Mouse (Mus musculus) forebrain, postnatal 0 days (tissue): Measurements from ENCODE around the gene Ptprj. TPM values are rescaled to one million over a fixed set of nuclear protein-coding genes. Genes with fewer than 3 reads are reported as not detected.
"Not testable (repeated sequence)": the region's sequence is repeated elsewhere in the genome, so short reads cannot be mapped to it uniquely, and the experiment has no call there.

Source experiments
- ATAC-seq: fragments of 200-750 bp; cut with Nextera tagmentation; 2 replicates; pipeline ENCODE4 v1.8.0; 2017; ENCODE audit warnings: mild to moderate bottlenecking, moderate library complexity
- DNase-seq: peaks from one replicate; pipeline ENCODE4 v3.0.0-alpha.2; 2015
- H3K27ac ChIP-seq: fragments of 300-500 bp; sonication (generic); 2 replicates; pipeline ENCODE4 v1.5.1; 2014; ENCODE audit warnings: low read depth, mild to moderate bottlenecking, antibody characterized with exemption, low read length, moderate library complexity, mixed read lengths
- H3K27me3 ChIP-seq: fragments of 300-500 bp; sonication (generic); 2 replicates; pipeline ENCODE4 v1.6.1; 2014; ENCODE audit warnings: mild to moderate bottlenecking, low read length, mixed read lengths; ENCODE audit not compliant: insufficient read depth
- H3K36me3 ChIP-seq: fragments of 300-500 bp; sonication (generic); 2 replicates; pipeline ENCODE4 v1.6.1; 2014; ENCODE audit warnings: mild to moderate bottlenecking, moderate library complexity; ENCODE audit not compliant: insufficient read depth
- H3K4me1 ChIP-seq: fragments of 300-500 bp; sonication (generic); 2 replicates; pipeline ENCODE4 v1.6.1; 2014; ENCODE audit warnings: antibody characterized with exemption; ENCODE audit not compliant: insufficient read depth
- H3K4me2 ChIP-seq: fragments of 300-500 bp; sonication (generic); 2 replicates; pipeline ENCODE4 v1.6.1; 2014; ENCODE audit warnings: low read depth, mild to moderate bottlenecking, moderate library complexity
- H3K4me3 ChIP-seq: fragments of 300-500 bp; sonication (generic); 2 replicates; pipeline ENCODE4 v1.5.1; 2014; ENCODE audit warnings: low read depth, low read length, mixed read lengths
- H3K9ac ChIP-seq: fragments of 300-500 bp; sonication (generic); 2 replicates; pipeline ENCODE4 v1.6.1; 2014; ENCODE audit warnings: mild to moderate bottlenecking
- H3K9me3 ChIP-seq: fragments of 300-500 bp; sonication (generic); 2 replicates; pipeline ENCODE4 v1.6.1; 2016; ENCODE audit warnings: low read length
- CTCF ChIP-seq: sonication (generic); IDR thresholded peaks from 2 replicates; pipeline ENCODE4 v1.5.1; 2016; ENCODE audit warnings: antibody characterized with exemption, control low read depth, low read depth
- WGBS: fragments of 180-500 bp; shearing (Covaris S2); extraction: QIAGEN DNeasy Blood & Tissue Kit; methylation state at CpG from one replicate; pipeline ENCODE4 v1.1.7; 2014; 5-methylcytosine and 5-hydroxymethylcytosine counted together
- polyA plus RNA-seq: library from polyadenylated mRNA; unstranded; fragments of >200 nt; fragmentation: Nextera tagmentation; extraction: Ambion mirVana; gene quantifications from 2 replicates; pipeline ENCODE4 v1.2.1, GENCODE M21; 2015
- total RNA-seq: library from RNA; depleted of rRNA; stranded (reverse); fragments of >200 nt; gene quantifications from 2 replicates; pipeline ENCODE4 v1.2.3, GENCODE M21; 2014

Gene Ptprj
- total and polyA plus RNA-seq, 2 experiments from 2014 or later = 3.9 to 34.0 TPM

GRCm38 (mm10) chr2:90463735-90464134 lies 116.7 kb downstream of the Ptprj start:
- H3K36me3 ChIP-seq = peaks cover 43% of the 10 kb centered on the region
- no peak for TF ChIP-seq CTCF
- H3K4me1 ChIP-seq = no peaks in the 10 kb centered on the region
- 95% methylated on average over 5 of the region's 5 CpGs for WGBS
- H3K9ac ChIP-seq = no peak overlapping the region
- H3K4me2 ChIP-seq = no peak overlapping the region
- no peak overlapping the region for H3K27ac ChIP-seq
- H3K27me3 ChIP-seq = no peaks in the 10 kb centered on the region
- H3K9me3 ChIP-seq = no peaks in the 10 kb centered on the region
- H3K4me3 ChIP-seq = no peak overlapping the region
- ATAC-seq (no peak), DNase-seq (no peak)

- TF ChIP-seq CTCF = no peak
Measured at GRCm38 (mm10) chr2:90462252-90462651, 118.2 kb downstream of the Ptprj start.

GRCm38 (mm10) chr2:90457946-90458345 lies 122.5 kb downstream of the Ptprj start:
- no peak for ATAC-seq
- Histone ChIP-seq H3K4me2 (no peak overlapping the region), H3K4me3 (no peak overlapping the region), H3K36me3 (peaks cover 58% of the 10 kb centered on the region), H3K9me3 (no peaks in the 10 kb centered on the region), H3K4me1 (no peaks in the 10 kb centered on the region), H3K27me3 (no peaks in the 10 kb centered on the region), H3K9ac (no peak overlapping the region), H3K27ac (no peak overlapping the region)
- no peak for DNase-seq
- 91% methylated on average over 12 of the region's 12 CpGs for WGBS
- no peak for TF ChIP-seq CTCF

More at GRCm38 (mm10) chr2:90462252-90462651, 118.2 kb downstream of the Ptprj start:
- H3K9ac ChIP-seq = no peak overlapping the region
- no peaks in the 10 kb centered on the region for H3K27me3 ChIP-seq
- H3K4me3 ChIP-seq = no peak overlapping the region
- DNase-seq (no peak), ATAC-seq (peak; percentile 77)
- H3K4me2 ChIP-seq = no peak overlapping the region
- no peaks in the 10 kb centered on the region for H3K9me3 ChIP-seq
- no peaks in the 10 kb centered on the region for H3K4me1 ChIP-seq
- H3K27ac ChIP-seq = no peak overlapping the region
- peaks cover 48% of the 10 kb centered on the region for H3K36me3 ChIP-seq

- Histone ChIP-seq H3K27me3 (no peaks in the 10 kb centered on the region), H3K4me1 (no peaks in the 10 kb centered on the region), H3K27ac (no peak overlapping the region), H3K36me3 (peaks cover 55% of the 10 kb centered on the region), H3K4me3 (no peak overlapping the region), H3K9ac (no peak overlapping the region), H3K4me2 (no peak overlapping the region), H3K9me3 (no peaks in the 10 kb centered on the region)
- ATAC-seq (no peak), DNase-seq (no peak)
- TF ChIP-seq CTCF = no peak
- 82% methylated on average over 3 of the region's 3 CpGs for WGBS
Measured at GRCm38 (mm10) chr2:90452380-90452779, 128.1 kb downstream of the Ptprj start.

GRCm38 (mm10) chr2:90448967-90449740 lies 131.3 kb downstream of the Ptprj start:
- DNase-seq (no peak), ATAC-seq (no peak)
- Histone ChIP-seq H3K4me2 (no peak overlapping the region), H3K27me3 (no peaks in the 10 kb centered on the region), H3K4me3 (no peak overlapping the region), H3K27ac (no peak overlapping the region), H3K4me1 (no peaks in the 10 kb centered on the region), H3K9ac (no peak overlapping the region), H3K36me3 (peaks cover 35% of the 10 kb centered on the region), H3K9me3 (no peaks in the 10 kb centered on the region)
- WGBS = 89% methylated on average over 15 of the region's 15 CpGs
- TF ChIP-seq CTCF = no peak

GRCm38 (mm10) chr2:90443811-90444210 lies 136.6 kb downstream of the Ptprj start:
- no peak for ATAC-seq
- no peak overlapping the region for H3K4me3 ChIP-seq
- 84% methylated on average over 5 of the region's 5 CpGs for WGBS
- H3K9me3 ChIP-seq = no peaks in the 10 kb centered on the region
- no peak for DNase-seq
- TF ChIP-seq CTCF = no peak
- H3K9ac ChIP-seq = no peak overlapping the region
- H3K27me3 ChIP-seq = no peaks in the 10 kb centered on the region
- no peaks in the 10 kb centered on the region for H3K4me1 ChIP-seq
- no peak overlapping the region for H3K4me2 ChIP-seq
- H3K36me3 ChIP-seq = no peaks in the 10 kb centered on the region; the same call in 1 of the 2 replicates
- no peak overlapping the region for H3K27ac ChIP-seq

GRCm38 (mm10) chr2:90441811-90442210 lies 138.6 kb downstream of the Ptprj start:
- H3K27ac ChIP-seq, H3K9me3 ChIP-seq, H3K4me1 ChIP-seq, H3K4me3 ChIP-seq, H3K4me2 ChIP-seq, H3K27me3 ChIP-seq, ATAC-seq, DNase-seq, H3K36me3 ChIP-seq, H3K9ac ChIP-seq: not testable (repeated sequence)
- WGBS = 79% methylated on average over 4 of the region's 4 CpGs

- not testable (repeated sequence) for H3K27ac ChIP-seq, H3K4me3 ChIP-seq, H3K4me2 ChIP-seq, ATAC-seq, H3K36me3 ChIP-seq, DNase-seq, H3K27me3 ChIP-seq, H3K9ac ChIP-seq, H3K9me3 ChIP-seq, H3K4me1 ChIP-seq
Measured at GRCm38 (mm10) chr2:90440169-90440568, 140.3 kb downstream of the Ptprj start.

- WGBS = 100% methylated on average over 1 of the region's 5 CpGs
Measured at GRCm38 (mm10) chr2:90437453-90437852, 143.0 kb downstream of the Ptprj start.

GRCm38 (mm10) chr2:90429782-90430181 lies 150.7 kb downstream of the Ptprj start:
- WGBS = no CpG with 5 or more reads among the region's 4 CpGs
- not testable (repeated sequence) for DNase-seq
- peak; percentile 69 for ATAC-seq

More at GRCm38 (mm10) chr2:90437453-90437852, 143.0 kb downstream of the Ptprj start:
- H3K4me3 ChIP-seq, H3K27me3 ChIP-seq, H3K9me3 ChIP-seq, H3K4me2 ChIP-seq, H3K9ac ChIP-seq, ATAC-seq, H3K36me3 ChIP-seq, DNase-seq, H3K4me1 ChIP-seq, H3K27ac ChIP-seq: not testable (repeated sequence)

More at GRCm38 (mm10) chr2:90429782-90430181, 150.7 kb downstream of the Ptprj start:
- not testable (repeated sequence) for H3K9ac ChIP-seq, H3K4me1 ChIP-seq, H3K9me3 ChIP-seq, H3K4me2 ChIP-seq, H3K4me3 ChIP-seq, H3K36me3 ChIP-seq, H3K27me3 ChIP-seq, H3K27ac ChIP-seq
